Mouse (Mus musculus) NIH3T3 (cell line): ENCODE data around the gene Olfr215.
"Not testable (repeated sequence)": the region's sequence is repeated elsewhere in the genome, so short reads cannot be mapped to it uniquely, and the experiment has no call there.

Experiments used
- DNase-seq: peaks from one replicate; pipeline ENCODE4 v3.0.0-alpha.2; 2012; ENCODE audit warnings: low read depth

Gene Olfr215

DNA sequence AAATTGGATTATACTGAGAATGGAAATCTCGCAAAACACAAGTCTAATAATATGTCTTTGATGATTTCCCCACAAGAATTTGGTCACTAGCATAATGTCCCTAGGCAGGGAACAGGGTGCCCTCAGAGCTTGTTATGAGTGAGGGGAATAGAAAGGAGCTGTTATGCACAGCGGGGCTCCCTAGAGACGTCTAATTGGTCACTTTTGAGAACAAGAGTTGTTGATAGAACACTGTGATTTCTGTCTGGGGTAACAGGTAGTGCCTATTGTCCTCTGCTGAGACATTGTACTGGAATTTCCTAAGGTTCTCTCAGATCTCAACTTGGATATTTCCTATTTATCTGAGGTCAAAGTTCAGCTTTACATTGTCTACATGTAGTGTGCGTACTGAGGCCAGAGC, at the start of gene Olfr215:
Gene Olfr215 (minus strand): TSS at position 101 of the 400 bp plus-strand sequence.
- DNase-seq, result no peak

GRCm38 (mm10) chr6:116632129-116632528, 48.1 kb upstream of the Olfr215 start:
- DNase-seq, result peak; percentile 76

GRCm38 (mm10) chr6:116629766-116630165, 45.8 kb upstream of the Olfr215 start:
- no peak for DNase-seq

DNA sequence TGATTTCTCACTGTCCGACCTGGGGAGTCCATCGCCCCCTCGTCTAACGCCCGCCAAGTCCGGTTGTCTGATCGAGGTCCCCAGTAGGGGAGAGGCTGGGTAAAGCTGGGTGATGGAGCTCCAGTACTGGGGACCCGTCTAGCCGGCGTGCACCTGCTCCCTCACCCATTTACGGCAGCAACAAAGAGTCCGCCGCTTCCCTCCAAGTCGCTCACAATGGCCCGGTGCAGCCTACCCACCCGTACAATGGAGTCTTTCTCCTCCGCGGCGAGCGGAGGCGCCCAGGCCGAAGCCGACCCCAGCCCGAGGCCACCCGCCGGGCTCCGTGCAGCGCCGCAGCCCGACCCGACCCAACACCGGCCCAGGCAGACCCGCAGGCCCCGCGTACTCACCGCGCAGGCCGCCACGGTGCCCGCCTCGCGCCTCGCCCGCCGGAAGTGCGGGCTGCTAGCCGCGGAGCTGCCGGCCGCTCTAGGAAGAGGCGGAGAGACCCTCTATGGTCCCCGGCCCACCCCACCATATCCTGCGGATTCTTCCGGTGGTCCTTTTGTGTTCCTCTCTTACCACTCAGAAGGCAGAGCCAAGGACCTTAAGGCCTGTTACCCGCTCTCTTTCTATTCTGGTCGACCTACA, 44.7 kb upstream of the Olfr215 start, which contains the start of gene Zfp422:
Gene Zfp422 (minus strand): TSS at position 461 of the 633 bp plus-strand sequence.
- DNase-seq, result peak; percentile 52

DNA sequence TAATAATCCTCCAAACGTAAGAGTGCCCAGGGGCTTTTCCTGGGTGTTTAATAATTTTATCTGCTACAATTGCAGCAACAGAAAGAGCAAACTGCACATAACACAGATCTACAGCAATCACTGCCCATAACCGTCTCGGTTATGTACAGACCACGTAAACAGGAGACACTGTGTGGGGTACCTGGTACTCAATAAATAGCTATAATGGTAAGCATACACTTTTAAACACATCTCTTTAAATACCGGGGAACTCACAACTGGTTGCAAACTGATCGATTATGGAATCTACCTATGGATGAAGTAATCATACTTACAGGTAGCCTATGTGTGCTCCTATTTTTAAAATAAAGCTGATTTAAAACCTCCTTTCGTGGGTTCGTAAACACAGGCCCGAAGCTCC, 44.1 kb upstream of the Olfr215 start:
- no peak for DNase-seq

- DNase-seq, result not testable (repeated sequence)
Measured at GRCm38 (mm10) chr6:116626417-116626816, 42.4 kb upstream of the Olfr215 start.

DNA sequence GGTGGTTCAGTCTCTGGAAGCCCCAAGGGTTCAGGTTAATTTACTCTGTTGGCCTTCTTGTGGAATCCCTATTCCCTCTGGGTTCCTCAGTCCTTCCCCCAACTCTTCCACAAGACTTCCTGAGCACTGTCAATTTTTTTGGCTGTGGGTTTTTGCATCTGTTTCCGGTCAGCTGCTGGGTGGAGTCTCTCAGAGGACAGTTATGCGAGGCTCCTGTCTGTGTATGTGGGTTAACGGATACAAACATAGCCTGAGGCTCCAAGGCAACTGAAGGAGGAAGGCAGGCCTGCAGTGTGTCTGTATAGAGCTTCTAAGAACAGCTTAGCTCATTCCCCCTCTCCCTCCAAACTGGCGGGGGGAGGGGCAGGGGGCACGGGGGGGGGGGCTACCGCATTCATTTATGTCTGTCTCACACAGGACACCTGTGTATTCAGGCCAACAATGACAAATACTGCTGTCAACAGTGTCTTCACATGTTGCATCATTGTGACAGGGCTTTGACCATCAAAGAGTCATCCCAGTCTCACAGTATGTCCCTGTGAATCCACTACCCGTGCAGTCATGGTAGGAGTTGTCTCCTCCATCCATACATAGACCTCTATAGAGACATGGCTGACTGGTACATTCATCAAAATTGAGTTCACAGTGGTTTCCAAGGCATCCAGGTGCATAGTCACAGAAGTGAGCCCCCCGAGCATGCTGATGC, 37.5 kb upstream of the Olfr215 start:
- DNase-seq, result no peak

- DNase-seq, result no peak
Measured at GRCm38 (mm10) chr6:116618073-116618472, 34.1 kb upstream of the Olfr215 start.

DNA sequence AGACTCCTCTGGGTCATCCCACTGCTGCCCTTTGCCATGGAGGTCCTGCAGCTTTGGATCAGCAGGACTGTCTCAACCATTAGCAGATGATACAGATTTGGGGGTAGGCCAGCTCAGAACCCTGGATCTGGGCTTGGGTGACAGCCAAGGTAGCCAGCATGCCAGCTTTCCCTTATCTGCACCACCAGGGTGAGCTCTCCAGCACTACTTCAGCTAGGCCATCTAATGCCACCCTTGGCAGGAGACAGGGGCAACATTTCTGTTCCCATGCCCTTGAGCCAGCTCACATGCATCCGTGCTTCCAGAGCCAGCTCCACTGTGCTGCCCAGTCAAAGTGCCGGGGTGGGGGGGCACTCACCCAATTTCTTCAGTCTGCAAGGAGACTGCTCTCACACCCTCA, 31.7 kb upstream of the Olfr215 start:
- DNase-seq, result no peak

DNA sequence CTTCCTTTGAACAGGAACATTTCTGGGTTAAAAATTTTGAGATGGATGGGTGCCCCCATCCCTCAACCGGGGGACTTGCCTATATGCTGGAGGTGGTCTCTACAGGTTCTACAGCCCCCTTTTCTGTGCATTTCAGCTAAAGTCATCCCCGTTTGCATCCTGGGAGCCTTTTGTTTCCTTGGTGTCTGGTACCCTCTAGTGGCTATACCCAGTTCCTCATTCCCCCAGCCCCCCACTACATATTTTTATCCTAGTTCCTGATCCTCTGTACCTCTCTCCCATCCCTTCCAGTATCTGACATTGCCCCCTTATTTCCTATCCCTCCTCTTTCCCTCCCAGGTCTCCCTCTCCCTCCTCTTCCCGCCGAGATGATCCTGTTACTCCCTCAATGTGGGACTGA, 23.2 kb upstream of the Olfr215 start:
- peak; percentile 16 for DNase-seq

GRCm38 (mm10) chr6:116600969-116601368, 17.0 kb upstream of the Olfr215 start:
- not testable (repeated sequence) for DNase-seq

DNA sequence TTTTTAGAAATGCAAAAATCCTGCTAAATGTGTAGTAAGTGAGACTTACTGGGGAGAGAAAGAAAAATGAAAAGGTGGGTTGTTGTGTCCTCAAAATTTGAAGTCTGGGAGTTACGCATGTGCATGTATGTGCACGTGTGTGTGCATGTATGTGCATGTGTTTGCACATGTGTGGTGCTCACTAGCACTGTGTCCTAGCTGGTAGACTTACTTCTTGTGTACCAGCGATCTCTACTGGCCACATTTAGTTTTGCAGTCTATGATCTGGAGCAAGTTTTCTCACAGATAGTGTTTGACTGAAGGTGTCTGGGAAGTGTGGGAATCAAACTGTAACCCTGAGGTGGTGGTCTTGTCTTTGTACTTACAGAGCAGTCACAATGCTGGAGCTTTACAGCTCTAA, 14.2 kb downstream of the Olfr215 start:
- DNase-seq, result peak; percentile 72

GRCm38 (mm10) chr6:116554952-116555351, 29.0 kb downstream of the Olfr215 start:
- DNase-seq, result no peak

GRCm38 (mm10) chr6:116553935-116554334, 30.1 kb downstream of the Olfr215 start, which contains the start of gene Olfr214:
Olfr214 (plus strand) TSS chr6:116554235.
- no peak for DNase-seq

DNA sequence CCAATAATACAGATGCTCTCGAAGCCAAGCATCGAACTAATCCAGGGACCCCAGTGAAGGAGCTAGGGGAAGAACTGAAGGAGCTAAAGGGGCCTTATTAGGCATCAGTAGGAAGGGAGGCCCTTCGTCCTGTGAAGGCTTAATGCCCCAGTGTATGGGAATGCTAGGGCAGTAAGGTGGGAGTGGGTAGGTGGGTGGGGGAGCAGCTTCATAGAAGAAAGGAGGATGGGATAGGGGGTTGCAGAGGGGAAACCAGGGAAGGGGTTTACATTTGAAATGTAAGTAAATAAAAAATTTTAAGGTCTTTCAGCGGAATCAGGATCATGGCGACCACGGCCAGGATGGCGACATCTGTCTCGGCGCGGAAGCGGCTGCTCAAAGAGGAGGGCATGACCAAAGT, 33.2 kb downstream of the Olfr215 start, which contains the start of gene Gm5580:
Gene Gm5580 (plus strand): TSS at position 301 of the 400 bp plus-strand sequence.
- DNase-seq, result not testable (repeated sequence)

GRCm38 (mm10) chr6:116542500-116542899, 41.5 kb downstream of the Olfr215 start:
- no peak for DNase-seq

GRCm38 (mm10) chr6:116538156-116538555, 45.8 kb downstream of the Olfr215 start, which contains the start of gene Olfr213:
Olfr213 (plus strand) TSS chr6:116538456.
- DNase-seq, result no peak
